Mouse (Mus musculus): ENCODE measurements at regions not wholly inside any gene's neighbourhood (a gene's known extent, or its start where the extent isn't known, plus 50 kb on each side); places are given as distances from the start of the nearest gene placed in this dataset.

DNA sequence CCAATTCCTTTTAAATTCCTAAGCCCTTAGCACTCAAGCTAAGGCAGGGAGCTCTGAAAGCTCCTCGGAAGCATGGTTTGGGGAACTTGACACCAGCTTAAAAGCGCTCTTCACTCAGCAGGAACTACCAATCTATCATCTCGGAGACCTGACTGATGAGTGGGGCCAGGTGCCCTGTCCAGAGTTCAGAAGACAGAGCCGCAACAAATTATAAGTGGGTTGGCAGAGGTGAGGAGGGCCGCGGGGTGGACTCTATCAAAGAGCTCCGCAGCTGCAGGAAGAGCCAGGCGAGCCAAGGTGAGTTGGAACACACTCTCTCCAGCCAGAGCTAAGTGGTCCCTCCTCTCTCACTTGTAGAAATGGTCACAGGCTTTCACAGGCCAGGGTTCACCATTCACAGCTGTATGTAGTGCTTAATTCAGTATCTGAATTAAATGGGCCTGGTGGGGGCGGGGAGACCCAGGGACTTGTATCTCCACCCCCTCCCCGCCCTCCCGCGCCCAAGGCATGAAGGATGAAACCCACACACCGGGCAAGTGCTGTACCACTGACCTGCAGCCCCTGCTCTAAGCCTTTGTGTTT is 180.8 kb downstream of the Stim2 start:
- DNase-seq (ENCODE audit: low read depth, low spot score) = no peak

DNA sequence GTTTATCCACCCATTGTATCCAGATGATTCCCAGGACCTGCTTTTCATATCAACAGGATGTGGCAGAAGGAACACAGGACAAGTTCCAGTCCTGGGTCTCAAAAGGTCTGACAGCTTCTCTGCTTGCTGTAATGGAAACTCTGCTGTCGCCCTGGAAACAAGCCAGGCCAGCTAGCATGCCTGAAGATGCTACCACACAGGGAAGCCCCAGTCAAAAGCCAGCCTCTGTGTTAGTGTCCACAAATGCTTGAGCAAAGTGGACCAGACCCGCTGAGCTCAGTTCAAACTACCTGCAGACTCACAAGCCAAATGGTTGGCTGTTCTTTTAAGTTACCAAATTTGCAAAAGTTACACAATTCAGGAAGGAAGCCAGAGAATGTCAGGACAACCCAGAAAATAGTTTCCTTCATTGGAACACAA is 181.9 kb downstream of the Stim2 start:
- DNase-seq (ENCODE audit: low read depth, low spot score) = no peak

DNA sequence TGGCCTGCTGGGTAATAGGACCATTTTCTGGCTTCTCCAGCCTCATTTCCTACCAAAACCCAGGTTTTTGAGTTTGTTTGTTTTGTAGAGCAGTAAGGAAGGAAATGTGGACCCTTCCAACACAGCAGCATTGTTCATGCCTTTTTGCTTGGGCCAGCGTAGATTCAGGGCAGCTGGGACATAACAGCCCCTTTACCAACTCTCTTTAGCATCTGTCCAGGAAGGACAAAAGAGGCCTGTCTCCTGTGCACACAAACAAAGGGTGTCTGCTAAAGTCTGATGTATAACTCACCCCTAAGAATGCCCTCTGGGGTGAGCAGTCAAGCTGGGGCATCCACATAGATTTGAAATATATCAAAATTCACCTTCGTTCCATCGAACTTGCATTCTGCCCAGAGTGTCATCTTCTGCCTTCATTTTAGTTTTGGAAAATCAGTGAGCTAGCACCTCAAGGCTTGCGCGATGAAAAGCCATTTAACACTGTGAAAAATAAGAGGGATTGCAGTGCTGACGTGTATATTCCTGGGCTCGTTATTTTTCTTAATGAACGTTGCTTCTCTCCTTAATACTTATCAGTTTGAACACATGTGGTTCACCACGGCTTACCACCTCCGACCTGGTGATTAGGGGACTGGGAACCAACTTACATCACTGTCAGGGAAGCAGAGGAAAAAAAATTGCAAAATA is 182.5 kb downstream of the Stim2 start:
- no peak for DNase-seq (ENCODE audit: low read depth, low spot score)

DNA sequence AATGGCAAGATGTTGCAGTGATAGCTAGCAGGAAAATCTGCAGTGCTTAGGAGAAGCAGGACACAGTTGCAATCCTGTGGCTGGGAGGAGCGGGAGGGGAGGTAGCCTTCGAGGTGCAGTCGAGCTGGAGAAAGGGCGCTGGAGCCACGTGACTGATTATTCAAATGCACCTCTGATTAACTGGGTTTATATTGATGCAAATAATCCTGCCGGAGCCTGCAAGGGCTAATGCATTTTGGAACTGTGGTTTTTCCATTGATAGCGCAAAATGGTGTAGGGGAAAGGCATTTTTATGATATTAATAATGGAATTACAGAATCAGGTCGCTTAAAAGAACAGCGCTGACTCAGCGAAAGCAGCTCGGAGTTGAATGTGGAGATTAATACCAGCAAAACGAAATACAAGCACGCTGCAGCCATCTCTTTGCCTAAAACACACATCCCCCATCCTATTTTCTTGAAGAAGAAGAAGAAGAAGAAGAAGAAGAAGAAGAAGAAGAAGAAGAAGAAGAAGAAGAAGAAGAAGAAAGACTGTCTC is 183.1 kb downstream of the Stim2 start:
- no peak for DNase-seq (ENCODE audit: low read depth, low spot score)

DNA sequence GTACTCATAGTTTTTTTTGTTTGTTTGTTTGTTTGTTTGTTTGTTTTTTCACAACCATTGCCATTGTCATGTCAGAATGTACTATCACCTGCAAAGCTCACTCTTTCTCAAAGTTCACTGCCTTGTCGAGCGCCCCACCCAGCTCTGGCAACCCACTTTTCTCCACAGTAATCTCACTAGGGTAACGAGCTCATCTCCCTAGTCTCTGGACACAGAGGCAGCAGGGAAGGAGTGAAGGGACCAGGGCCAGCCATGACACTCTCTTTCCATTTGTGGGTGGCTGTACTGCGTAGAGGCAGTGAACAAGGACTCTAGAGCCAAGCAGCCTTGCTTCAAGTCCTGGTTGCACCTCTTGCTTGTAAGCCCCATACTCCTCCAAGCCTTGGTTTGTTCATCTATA is 184.5 kb downstream of the Stim2 start:
- no peak for DNase-seq (ENCODE audit: low read depth, low spot score)

DNA sequence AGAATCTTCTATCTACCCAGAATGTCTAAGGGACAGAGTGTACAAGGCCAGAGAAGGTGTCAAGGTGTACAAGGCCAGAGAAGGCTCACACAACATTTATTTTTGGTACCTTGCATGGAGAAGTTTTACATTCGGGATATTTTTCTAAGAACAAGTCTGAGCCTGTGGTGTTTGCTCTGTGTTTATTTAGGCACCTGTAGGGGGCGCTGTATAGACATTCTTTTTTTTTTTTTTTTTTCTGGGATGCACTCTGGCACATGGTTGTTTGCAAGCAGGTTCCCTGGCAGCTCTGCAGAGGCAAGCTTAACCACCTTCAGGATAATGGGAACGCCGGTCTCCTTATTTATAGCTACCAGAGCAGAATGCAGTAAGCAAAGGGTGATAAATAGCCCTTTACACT is 187.4 kb downstream of the Stim2 start:
- peak; percentile 14 for DNase-seq (ENCODE audit: low read depth, low spot score)

DNA sequence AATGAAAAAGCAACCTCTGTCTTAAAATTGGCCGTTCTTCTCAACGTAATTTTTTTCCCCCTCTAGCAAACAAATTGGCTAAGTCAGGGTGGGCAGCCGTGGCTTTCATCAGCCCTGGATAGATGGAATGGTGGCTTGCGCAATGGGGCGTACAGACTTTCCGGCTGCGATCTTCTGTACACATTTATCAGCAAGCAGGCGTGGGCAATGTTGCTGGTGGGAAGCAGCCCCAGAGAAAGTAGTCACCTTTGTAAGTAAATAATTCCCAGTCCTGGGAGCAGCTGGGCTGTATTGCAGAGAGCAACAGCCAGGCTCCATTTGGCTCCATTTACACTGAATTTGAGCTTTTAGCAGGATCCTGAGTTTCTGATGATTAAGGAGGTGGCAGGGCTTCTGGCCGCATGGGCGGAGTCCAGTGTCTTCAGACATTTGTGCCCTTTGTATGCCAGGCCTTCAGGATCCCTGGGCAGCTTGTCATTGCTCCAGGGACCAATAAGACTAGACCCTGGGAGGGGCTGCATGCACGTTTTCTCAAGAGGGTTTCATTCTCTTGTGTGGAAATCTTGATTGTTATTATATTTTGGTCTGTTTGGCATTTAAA is 187.9 kb downstream of the Stim2 start:
- DNase-seq (ENCODE audit: low read depth, low spot score) = no peak

DNA sequence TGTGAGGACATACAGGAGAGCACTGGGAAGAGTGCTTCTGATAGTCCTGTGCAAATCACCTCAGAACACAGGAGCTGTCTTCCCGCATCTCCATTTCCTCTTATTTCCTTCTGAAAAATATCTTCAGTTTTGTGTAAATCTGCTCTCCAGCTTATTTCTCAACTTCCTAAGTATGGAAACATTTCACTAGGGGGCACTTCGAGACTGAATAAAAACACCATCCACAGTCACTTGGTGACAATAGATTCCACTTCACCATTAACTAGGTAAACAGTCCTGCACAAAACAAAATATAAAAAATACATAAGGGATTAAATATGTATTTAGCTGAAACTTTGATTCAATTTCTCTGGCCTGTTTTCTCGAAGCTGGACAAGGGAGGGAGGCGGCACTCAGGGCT is 193.4 kb downstream of the Stim2 start:
- no peak for DNase-seq (ENCODE audit: low read depth, low spot score)

DNA sequence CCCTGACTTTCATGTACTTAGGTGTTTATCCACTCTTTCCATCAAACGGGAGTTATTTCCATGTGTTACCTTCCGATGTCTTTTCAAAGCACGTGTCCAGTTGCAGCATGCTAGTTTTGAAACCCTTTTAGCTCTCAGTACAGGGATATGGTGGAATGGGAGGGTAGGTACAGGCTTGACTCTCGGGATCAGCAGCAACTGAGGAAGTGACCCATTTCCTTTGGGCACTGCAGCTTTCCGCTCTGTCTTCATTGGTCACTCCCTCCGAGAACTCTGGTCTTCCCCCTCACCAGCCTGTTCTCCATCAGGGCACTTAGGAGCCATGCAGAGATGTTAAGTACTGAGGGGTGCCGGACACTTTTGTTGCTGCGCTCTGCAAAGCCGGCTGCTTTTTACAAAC is 196.5 kb downstream of the Stim2 start:
- DNase-seq (ENCODE audit: low read depth, low spot score) = no peak

DNA sequence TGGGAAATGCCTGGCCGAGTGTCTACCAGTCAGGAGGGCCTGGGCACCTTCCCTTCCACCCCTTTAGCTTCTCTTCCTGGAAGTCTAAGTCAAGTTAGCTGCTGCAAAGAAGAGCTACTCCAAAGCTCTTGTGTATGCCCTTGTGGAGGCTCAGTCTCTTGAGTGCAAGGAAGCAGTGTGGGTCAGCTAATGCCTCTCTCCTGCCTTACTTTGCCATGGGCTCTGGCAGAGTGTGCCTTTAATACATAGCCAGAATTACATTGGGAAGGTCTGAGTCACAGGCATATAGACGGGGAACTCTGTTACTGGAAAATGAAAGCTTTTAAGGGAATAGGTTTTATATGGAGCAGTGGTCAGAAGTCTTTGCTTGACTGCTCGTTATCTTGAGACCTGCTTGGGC is 201.7 kb downstream of the Stim2 start:
- DNase-seq (ENCODE audit: low read depth, low spot score) = no peak

DNA sequence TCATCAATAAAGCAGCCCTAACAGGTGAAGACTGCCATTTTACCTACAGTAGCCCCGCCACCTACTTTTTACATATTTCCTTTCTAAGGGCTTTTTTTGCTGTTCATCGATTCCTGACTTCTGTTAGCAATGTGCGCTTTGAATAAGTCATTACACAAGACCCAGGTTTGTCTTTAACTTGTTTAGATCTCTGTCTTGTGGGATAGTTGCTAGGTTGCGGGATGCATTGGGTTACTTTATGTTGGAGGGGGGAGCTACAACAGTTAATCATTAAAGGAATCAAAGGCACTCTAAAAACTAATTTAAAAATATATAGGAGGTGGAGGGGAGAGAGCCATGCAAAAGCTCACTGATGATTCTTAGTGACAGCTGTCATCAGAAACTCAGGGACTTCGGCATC is 202.3 kb downstream of the Stim2 start:
- DNase-seq (ENCODE audit: low read depth, low spot score) = no peak

DNA sequence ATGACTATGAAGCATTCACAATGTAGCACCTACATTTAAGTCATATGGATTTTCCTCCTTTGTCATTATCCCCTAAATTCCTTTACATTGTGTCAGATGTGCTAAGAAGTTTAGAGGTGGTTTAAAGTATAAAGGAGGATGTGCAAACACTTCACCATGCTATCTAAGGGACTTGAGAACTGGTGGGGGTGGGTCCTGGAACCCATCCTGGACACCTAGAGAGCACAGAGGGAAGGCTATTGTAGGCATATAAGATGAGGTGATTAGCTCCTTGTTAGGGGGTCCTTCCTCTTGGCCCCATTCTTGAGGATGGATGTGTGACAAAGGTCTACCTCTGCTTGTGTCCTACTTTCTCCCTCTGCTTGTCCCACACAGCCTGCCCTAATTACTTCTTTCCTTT is 213.2 kb downstream of the Stim2 start:
- DNase-seq (ENCODE audit: low read depth, low spot score) = no peak

DNA sequence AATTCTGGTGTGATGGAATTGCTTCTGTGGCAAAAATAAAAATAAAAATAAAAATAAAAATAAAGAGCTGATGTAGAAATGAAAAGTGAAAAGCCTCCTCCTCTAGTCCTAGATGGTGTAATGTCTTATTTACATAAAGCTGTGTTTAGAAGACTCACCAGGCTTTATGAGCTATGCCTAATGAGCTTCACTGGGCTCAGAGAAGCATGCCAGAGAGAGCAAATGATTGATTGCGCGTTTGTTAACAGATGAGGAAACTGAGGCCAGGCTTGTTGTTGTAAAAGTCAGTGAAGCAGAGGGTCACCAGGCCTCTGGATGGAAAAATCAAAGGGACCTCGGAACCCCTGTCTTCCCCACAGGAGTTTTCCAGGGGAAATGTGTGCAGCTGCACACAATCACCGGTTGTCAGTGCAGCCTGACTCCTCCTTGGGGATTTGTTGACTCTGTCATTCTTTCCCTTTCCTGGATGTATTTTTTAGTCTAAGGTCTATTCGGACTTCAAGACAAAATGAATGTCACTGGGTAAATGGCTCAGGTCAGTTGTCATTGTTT is 213.8 kb downstream of the Stim2 start:
- no peak for DNase-seq (ENCODE audit: low read depth, low spot score)

DNA sequence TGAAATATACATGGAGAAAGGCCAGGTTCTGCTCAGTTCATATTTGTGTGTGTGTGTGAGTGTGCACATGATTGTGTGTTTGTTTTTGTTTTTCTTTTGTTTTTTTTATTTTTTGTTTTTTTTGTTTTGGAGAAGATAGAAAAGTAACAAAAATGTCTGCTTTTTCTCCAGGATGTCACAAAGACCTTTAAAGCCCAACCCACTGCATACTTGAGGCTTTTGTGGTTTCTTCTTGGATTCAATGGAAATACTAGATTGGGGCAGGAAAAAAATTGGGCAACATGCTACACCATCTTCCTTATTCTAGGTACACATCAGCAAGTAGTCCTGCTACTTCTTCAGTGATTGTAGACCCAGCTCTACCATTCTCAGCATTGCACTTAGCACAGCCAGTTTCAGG is 226.7 kb downstream of the Stim2 start:
- no peak for DNase-seq (ENCODE audit: low read depth, low spot score)

DNA sequence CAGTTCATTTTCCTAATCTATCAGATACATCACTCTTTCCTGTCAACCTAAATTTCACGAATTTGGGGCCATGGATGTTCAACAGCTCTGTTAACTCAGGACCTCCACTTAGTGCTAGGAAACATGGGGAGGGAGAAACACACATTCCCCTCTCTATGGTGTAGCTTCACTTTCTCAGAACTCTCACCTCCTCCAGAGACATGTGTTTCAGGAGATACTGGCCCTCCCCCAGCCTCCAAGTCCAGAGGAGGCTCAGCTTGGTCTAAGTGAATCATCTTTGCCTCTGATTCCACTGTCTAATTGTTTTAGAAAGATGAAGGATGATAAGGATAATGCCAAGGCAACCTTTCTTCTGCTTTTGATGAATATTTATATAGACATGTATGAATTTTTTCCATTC is 236.3 kb downstream of the Stim2 start:
- DNase-seq (ENCODE audit: low read depth, low spot score) = no peak

DNA sequence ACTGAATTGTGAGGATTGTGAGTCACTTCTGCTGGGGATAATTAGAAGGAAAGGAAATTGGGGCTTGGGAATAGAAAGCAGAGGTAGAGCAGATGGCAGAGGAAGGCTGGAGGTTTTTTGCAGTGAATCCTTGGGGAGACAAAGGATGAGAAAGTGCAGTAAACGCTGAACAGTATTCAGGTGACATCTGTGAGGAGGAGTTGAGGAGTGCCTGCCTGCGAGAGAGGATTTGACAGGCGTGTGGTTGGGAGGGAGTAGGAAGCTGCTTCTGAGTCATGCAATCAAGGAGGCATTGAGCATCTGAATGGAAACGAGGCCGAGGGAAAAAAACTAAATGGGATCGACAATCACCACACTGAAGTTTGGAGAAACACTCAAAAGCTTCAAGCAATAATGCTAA is 236.9 kb downstream of the Stim2 start:
- no peak for DNase-seq (ENCODE audit: low read depth, low spot score)

DNA sequence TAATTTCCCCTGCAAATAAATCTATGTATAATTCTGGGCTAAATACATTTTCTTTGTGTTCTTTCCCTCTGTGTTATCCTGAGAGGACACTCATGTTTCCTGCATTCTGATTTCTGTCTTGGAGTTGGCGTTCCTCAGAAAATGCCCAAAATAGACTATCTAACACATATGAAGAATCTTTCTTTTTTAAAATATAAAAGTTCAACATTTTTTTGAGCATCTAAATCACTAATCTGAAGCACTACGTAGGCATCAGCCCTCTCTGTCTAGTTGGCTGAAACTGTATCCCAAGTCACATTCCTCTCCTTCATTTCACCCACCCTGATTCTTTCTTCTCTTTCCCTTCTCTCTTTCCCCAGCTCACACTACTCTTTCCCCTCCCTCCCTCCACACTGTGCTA is 238.9 kb downstream of the Stim2 start:
- no peak for DNase-seq (ENCODE audit: low read depth, low spot score)

DNA sequence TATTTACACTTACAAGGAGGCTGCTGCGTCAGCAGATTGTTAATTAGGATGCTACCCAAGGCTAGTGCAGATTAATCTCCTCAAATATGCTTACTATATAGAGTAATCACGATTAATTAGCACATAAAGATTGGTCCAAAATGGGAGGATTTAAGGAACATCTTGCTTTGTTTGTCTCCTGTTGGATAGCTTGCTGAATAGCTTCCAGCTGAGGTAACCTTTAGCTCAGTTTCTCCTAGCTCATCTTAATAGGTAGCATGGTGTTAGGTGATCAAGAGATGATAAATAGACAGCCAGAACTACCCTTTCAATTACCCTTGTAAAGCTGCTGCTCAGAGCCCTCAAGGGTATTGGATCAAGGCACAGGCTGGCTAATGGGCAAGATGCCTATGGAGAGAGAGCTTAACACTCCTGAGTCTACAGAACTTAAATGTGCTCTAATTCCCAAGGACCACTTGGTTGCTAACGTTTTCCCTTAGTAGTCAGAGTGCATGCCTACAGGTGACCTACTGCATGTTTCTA is 240.4 kb downstream of the Stim2 start:
- DNase-seq (ENCODE audit: low read depth, low spot score) = no peak

DNA sequence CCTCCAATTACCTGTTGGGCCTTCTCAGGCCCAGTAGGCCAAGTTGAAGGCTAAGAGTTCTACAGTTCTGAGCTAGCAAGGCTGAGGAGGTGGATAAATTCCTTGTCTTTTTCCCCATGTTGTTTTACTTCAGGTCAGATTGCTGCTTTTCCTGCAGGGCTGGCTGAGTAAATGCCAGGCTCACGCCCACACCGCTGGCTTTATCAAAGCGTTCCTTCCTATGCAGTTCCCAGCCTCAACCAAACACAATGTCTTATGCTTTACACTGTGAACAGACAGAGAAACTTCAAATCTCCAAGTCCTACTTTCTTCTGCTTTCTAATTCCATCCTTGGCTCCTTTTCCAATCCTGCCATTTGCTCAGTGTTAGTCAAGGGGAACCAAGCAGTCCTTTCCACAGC is 241.3 kb downstream of the Stim2 start:
- DNase-seq (ENCODE audit: low read depth, low spot score) = no peak

DNA sequence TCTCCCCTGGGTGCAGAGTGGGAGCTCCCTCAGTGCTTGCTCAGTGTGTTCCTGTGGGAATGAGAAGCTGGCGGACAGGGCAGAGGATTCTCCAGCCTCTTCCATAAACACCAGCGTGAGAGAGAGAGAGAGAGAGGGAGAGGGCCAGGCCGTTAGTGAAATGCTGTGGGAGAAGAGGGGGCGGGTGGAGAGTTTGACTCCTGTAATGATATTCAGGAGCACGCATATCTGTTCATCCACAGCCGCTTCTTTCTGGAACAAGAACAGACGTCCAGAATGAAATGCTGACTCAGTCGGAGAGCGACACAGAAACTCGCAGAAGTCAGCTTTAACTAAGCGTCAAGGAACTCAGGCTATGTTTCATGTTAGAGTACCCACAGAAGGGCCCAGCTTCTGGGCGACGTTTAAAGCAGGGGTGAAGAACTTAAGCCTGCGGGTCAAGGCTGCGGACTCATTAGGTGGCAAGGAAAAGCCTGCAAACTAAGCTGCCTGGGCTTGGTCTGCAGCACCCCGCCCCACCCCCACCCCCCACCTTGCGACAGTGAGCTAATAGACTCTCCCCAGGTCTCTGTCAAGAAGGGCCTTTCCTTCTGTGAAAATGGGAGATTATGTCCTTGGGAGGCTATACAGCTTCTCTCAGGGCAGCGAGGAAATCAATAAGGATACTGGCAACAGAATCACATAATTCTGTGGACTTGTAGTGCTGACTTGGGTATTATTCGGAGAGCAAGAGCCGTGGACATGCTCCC is 243.0 kb downstream of the Stim2 start:
- no peak for DNase-seq (ENCODE audit: low read depth, low spot score)

DNA sequence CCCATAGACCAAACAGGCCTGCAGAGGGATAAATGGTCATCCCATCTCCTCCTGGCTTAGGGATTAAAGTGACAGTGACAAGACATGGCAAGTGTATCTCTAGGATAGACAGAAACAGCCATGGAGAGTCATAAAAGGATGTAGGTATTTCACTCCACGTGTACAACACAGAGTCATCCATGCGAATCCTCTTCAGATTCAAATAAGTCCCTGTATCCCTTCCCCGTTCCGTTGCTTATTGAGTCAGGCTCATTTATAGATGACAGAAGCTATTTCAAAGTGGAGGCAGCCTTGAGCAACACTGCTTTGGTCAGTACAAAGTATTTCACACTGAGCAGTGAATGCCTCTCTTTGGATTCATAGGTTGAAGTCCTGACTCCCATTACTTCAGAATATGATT is 243.8 kb downstream of the Stim2 start:
- no peak for DNase-seq (ENCODE audit: low read depth, low spot score)

DNA sequence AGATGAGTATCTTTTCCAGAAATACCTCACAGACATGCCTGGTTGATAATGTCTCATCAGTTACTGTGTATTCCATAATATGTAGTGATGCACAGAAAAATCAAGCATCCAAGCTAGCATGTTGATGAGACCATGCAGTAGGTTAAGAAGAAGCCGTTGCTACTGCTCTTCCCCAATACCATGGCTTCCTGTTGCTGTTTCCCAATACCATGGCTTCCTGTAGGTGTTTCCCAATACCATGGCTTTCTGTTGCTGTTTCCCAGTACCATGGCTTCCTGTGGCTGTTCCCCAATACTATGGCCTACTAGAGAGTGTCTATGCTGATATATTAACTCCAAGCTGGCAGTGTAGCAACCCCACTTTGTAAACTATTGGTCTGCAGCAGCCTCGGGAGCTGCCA is 253.7 kb downstream of the Stim2 start:
- no peak for DNase-seq (ENCODE audit: low read depth, low spot score)

Data from A20 (cell line).